Mouse (Mus musculus): ENCODE results near the gene Neu2. TPM values are rescaled to one million over a fixed set of nuclear protein-coding genes. Genes with fewer than 3 reads are reported as not detected.
"Not testable (repeated sequence)": the region's sequence is repeated elsewhere in the genome, so short reads cannot be mapped to it uniquely, and the experiment has no call there.

Neu2 gene
- polyA plus RNA-seq (2015; fragmentation: Nextera tagmentation; extraction: Ambion mirVana): not detected in 2 replicates

- peak within 1 kb of the TSS; percentile 73 for H3K9ac ChIP-seq
- peaks cover 12% of the 10 kb centered on the region for H3K4me1 ChIP-seq
These were observed at the start of gene Neu2 for GRCm38 (mm10) chr1:87509561-87510165. Gene Neu2, plus strand, starts transcription at chr1:87509889.

GRCm38 (mm10) chr1:87467469-87467868, 42.2 kb upstream of the Neu2 start:
- Histone ChIP-seq H3K4me3 (no peak overlapping the region), H3K9me3 (no peaks in the 10 kb centered on the region), H3K9ac (no peak overlapping the region), H3K27me3 (0 out of 2 replicates have a peak, but pooled peaks cover 2% of the 10 kb centered on the region), H3K27ac (no peak overlapping the region), H3K4me1 (no peaks in the 10 kb centered on the region), H3K4me2 (no peak overlapping the region), H3K36me3 (no peaks in the 10 kb centered on the region)
- WGBS: 77% methylated on average over 9 of the region's 9 CpGs
- ATAC-seq (ENCODE audit: insufficient number of reproducible peaks, insufficient read depth, low FRiP score, low TSS enrichment, low read depth): no peak

More at GRCm38 (mm10) chr1:87509561-87510165, at the start of gene Neu2:
- peak; percentile 59; the same call in 1 of the 2 replicates for ATAC-seq (ENCODE audit: insufficient number of reproducible peaks, insufficient read depth, low FRiP score, low TSS enrichment, low read depth)
- WGBS: 2% methylated on average over 56 of the region's 56 CpGs
- H3K4me3 ChIP-seq: peak within 1 kb of the TSS; percentile 72
- H3K36me3 ChIP-seq: no peaks in the 10 kb centered on the region
- H3K27ac ChIP-seq: no peak within 1 kb of the TSS
- H3K9me3 ChIP-seq: no peaks in the 10 kb centered on the region
- peak within 1 kb of the TSS; percentile 100 for H3K4me2 ChIP-seq
- H3K27me3 ChIP-seq: peaks cover 67% of the 10 kb centered on the region

- H3K9ac ChIP-seq: no peak overlapping the region
- no peaks in the 10 kb centered on the region for H3K9me3 ChIP-seq
- H3K4me1 ChIP-seq: no peaks in the 10 kb centered on the region
- WGBS: 75% methylated on average over 6 of the region's 6 CpGs
- H3K27ac ChIP-seq: no peak overlapping the region
- 0 out of 2 replicates have a peak, but pooled peaks cover 2% of the 10 kb centered on the region for H3K27me3 ChIP-seq
- no peak for ATAC-seq (ENCODE audit: insufficient number of reproducible peaks, insufficient read depth, low FRiP score, low TSS enrichment, low read depth)
- H3K36me3 ChIP-seq: no peaks in the 10 kb centered on the region
- H3K4me2 ChIP-seq: no peak overlapping the region
- H3K4me3 ChIP-seq: no peak overlapping the region
These were observed 41.4 kb upstream of the Neu2 start for GRCm38 (mm10) chr1:87468321-87468720.

GRCm38 (mm10) chr1:87469971-87470370, 39.7 kb upstream of the Neu2 start, which contains the start of gene Snorc:
Gene Snorc, plus strand, starts transcription at chr1:87470271.
- not testable (repeated sequence) for H3K4me3 ChIP-seq; H3K27ac ChIP-seq; H3K9me3 ChIP-seq; ATAC-seq (ENCODE audit: insufficient number of reproducible peaks, insufficient read depth, low FRiP score, low TSS enrichment, low read depth); H3K4me2 ChIP-seq; H3K36me3 ChIP-seq; H3K4me1 ChIP-seq
- H3K9ac ChIP-seq: 0 out of 2 replicates have a peak within 1 kb of the TSS, but pooled peaks have one; percentile 4
- peaks cover 16% of the 10 kb centered on the region for H3K27me3 ChIP-seq
- 26% methylated on average over 6 of the region's 10 CpGs for WGBS

- no peaks in the 10 kb centered on the region for H3K36me3 ChIP-seq
- no peak overlapping the region for H3K9ac ChIP-seq
- WGBS: 64% methylated on average over 7 of the region's 7 CpGs
- no peak overlapping the region for H3K4me3 ChIP-seq
- H3K4me1 ChIP-seq: peaks cover 7% of the 10 kb centered on the region; the same call in 1 of the 2 replicates
- H3K4me2 ChIP-seq: no peak overlapping the region
- no peak for ATAC-seq (ENCODE audit: insufficient number of reproducible peaks, insufficient read depth, low FRiP score, low TSS enrichment, low read depth)
- H3K27me3 ChIP-seq: peaks cover 35% of the 10 kb centered on the region
- H3K27ac ChIP-seq: no peak overlapping the region; the same call in 1 of the 2 replicates
- no peaks in the 10 kb centered on the region for H3K9me3 ChIP-seq
These were observed 37.8 kb upstream of the Neu2 start for GRCm38 (mm10) chr1:87471914-87472313.

- H3K4me2 ChIP-seq: no peak overlapping the region
- peaks cover 7% of the 10 kb centered on the region; the same call in 1 of the 2 replicates for H3K4me1 ChIP-seq
- H3K27ac ChIP-seq: peak overlapping the region; percentile 19; the same call in 1 of the 2 replicates
- H3K27me3 ChIP-seq: peaks cover 42% of the 10 kb centered on the region
- H3K9me3 ChIP-seq: no peaks in the 10 kb centered on the region
- H3K36me3 ChIP-seq: no peaks in the 10 kb centered on the region
- WGBS: 87% methylated on average over 7 of the region's 7 CpGs
- H3K9ac ChIP-seq: no peak overlapping the region
- no peak overlapping the region for H3K4me3 ChIP-seq
- no peak for ATAC-seq (ENCODE audit: insufficient number of reproducible peaks, insufficient read depth, low FRiP score, low TSS enrichment, low read depth)
These were observed 37.1 kb upstream of the Neu2 start for GRCm38 (mm10) chr1:87472576-87472975.

- Histone ChIP-seq H3K9ac (peak overlapping the region; percentile 54; the same call in 1 of the 2 replicates), H3K9me3 (no peaks in the 10 kb centered on the region)
- WGBS: 2% methylated on average over 41 of the region's 42 CpGs
These were observed 34.4 kb upstream of the Neu2 start for GRCm38 (mm10) chr1:87475076-87475895.

GRCm38 (mm10) chr1:87482546-87482945, 27.1 kb upstream of the Neu2 start:
- Histone ChIP-seq H3K36me3 (no peaks in the 10 kb centered on the region), H3K27ac (no peak overlapping the region), H3K27me3 (peaks cover under 1% of the 10 kb centered on the region; the same call in 1 of the 2 replicates), H3K9ac (no peak overlapping the region), H3K4me1 (no peaks in the 10 kb centered on the region), H3K4me2 (no peak overlapping the region), H3K4me3 (no peak overlapping the region), H3K9me3 (no peaks in the 10 kb centered on the region)
- 85% methylated on average over 4 of the region's 4 CpGs for WGBS
- ATAC-seq (ENCODE audit: insufficient number of reproducible peaks, insufficient read depth, low FRiP score, low TSS enrichment, low read depth): no peak

More at GRCm38 (mm10) chr1:87475076-87475895, 34.4 kb upstream of the Neu2 start:
- 0 out of 2 replicates have a peak, but pooled peaks have one; percentile 11 for ATAC-seq (ENCODE audit: insufficient number of reproducible peaks, insufficient read depth, low FRiP score, low TSS enrichment, low read depth)
- H3K27ac ChIP-seq: no peak overlapping the region
- peak overlapping the region; percentile 68 for H3K4me2 ChIP-seq
- H3K36me3 ChIP-seq: no peaks in the 10 kb centered on the region
- peak overlapping the region; percentile 41 for H3K4me3 ChIP-seq
- H3K4me1 ChIP-seq: peaks cover 7% of the 10 kb centered on the region; the same call in 1 of the 2 replicates
- peaks cover 41% of the 10 kb centered on the region for H3K27me3 ChIP-seq

- H3K4me1 ChIP-seq: no peaks in the 10 kb centered on the region
- H3K27ac ChIP-seq: no peak overlapping the region
- H3K4me3 ChIP-seq: no peak overlapping the region
- no peaks in the 10 kb centered on the region for H3K9me3 ChIP-seq
- H3K9ac ChIP-seq: no peak overlapping the region
- H3K36me3 ChIP-seq: no peaks in the 10 kb centered on the region
- no peaks in the 10 kb centered on the region for H3K27me3 ChIP-seq
- no peak overlapping the region for H3K4me2 ChIP-seq
- no peak for ATAC-seq (ENCODE audit: insufficient number of reproducible peaks, insufficient read depth, low FRiP score, low TSS enrichment, low read depth)
- WGBS: 70% methylated on average over 6 of the region's 6 CpGs
These were observed 23.3 kb upstream of the Neu2 start for GRCm38 (mm10) chr1:87486386-87486785.

- Histone ChIP-seq H3K9ac (no peak overlapping the region), H3K27me3 (no peaks in the 10 kb centered on the region), H3K27ac (no peak overlapping the region), H3K4me1 (no peaks in the 10 kb centered on the region), H3K36me3 (no peaks in the 10 kb centered on the region), H3K4me2 (no peak overlapping the region), H3K4me3 (no peak overlapping the region), H3K9me3 (no peaks in the 10 kb centered on the region)
- WGBS: 88% methylated on average over 3 of the region's 3 CpGs
- no peak for ATAC-seq (ENCODE audit: insufficient number of reproducible peaks, insufficient read depth, low FRiP score, low TSS enrichment, low read depth)
These were observed 17.4 kb upstream of the Neu2 start for GRCm38 (mm10) chr1:87492285-87492684.

GRCm38 (mm10) chr1:87493542-87493941, 16.1 kb upstream of the Neu2 start:
- Histone ChIP-seq H3K4me3 (no peak overlapping the region), H3K27ac (no peak overlapping the region), H3K36me3 (no peaks in the 10 kb centered on the region), H3K9me3 (no peaks in the 10 kb centered on the region), H3K4me1 (no peaks in the 10 kb centered on the region), H3K4me2 (no peak overlapping the region), H3K27me3 (no peaks in the 10 kb centered on the region), H3K9ac (no peak overlapping the region)
- ATAC-seq (ENCODE audit: insufficient number of reproducible peaks, insufficient read depth, low FRiP score, low TSS enrichment, low read depth): no peak
- 75% methylated on average over 4 of the region's 4 CpGs for WGBS
